Mouse (Mus musculus) lung, postnatal 4 days (tissue): ENCODE measurements at regions not wholly inside any gene's neighbourhood (a gene's known extent, or its start where the extent isn't known, plus 50 kb on each side); places are given as distances from the start of the nearest gene placed in this dataset.

Source experiments
- DNase-seq, 2 experiments: peaks; one replicate each; pipeline ENCODE4 v3.0.0; 2021

DNA sequence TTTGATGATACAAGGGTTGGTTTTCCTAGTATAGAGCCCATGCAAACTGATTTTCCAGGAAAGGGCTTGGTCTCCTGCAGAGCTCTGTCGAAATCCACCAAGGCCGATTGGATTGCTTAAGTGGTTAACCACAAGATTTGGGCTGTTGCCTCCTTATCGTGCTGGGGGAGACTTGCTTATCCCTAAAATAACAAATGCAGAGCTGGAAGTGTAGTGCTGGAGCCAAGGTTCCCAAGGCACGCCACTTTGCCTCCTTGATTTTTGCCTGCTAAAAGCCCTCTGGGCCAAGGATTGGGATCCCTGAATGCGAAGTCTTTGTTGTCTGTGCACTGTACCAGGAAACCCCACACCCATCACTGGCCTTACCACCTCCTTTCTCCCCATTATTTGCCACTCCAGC is 52.8 kb upstream of the Tmem178 start:
- DNase-seq, result peak; percentile 40 to 55

- DNase-seq, result no peak
These were observed 55.3 kb upstream of the Tmem178 start for GRCm38 (mm10) chr17:80889095-80889494.

GRCm38 (mm10) chr17:80887749-80888119 is 56.7 kb upstream of the Tmem178 start:
- DNase-seq, result no peak

- no peak for DNase-seq
These were observed 57.2 kb upstream of the Tmem178 start for GRCm38 (mm10) chr17:80887021-80887748.

GRCm38 (mm10) chr17:80886211-80886701 is 58.2 kb upstream of the Tmem178 start:
- DNase-seq, result no peak

GRCm38 (mm10) chr17:80885706-80886105 is 58.7 kb upstream of the Tmem178 start:
- DNase-seq, result no peak

DNA sequence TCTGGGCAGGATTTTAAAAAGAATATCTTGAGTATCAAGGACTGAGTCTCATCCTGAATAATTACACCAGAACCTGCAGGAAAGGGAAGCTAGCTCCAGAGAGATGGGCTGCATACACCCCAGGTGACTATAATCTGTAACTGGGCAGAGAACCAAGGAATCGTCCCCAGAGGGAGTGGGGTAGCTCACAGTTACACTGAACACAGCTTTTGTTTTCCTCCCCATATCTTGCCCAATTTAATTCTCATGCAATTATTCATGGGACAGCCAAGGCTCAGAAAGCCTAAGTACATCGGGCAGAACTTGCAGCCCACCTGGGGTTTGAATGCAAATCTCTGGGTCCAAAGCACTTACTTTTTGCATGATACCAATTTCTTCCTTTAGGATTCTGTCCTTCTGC is 59.5 kb upstream of the Tmem178 start:
- DNase-seq, result no peak

DNA sequence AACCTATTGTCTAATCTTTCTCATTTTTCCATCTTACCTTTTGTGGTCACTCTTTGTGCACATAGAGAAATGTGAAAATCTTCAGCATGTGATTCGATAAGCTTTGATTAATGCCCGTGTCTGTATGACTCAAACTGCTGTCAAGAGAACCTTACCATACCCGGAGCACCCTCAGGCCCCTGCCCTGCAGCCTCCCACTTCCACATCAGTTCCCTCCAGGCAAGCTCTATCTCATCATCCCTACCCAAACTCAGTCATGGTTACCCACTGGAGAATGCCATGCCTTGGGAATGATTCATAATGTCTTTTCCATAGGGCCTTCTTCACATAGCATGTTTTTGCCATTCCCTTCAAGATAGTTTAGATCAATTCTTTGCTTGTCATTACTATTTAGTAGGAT is 62.0 kb upstream of the Tmem178 start:
- no peak for DNase-seq

DNA sequence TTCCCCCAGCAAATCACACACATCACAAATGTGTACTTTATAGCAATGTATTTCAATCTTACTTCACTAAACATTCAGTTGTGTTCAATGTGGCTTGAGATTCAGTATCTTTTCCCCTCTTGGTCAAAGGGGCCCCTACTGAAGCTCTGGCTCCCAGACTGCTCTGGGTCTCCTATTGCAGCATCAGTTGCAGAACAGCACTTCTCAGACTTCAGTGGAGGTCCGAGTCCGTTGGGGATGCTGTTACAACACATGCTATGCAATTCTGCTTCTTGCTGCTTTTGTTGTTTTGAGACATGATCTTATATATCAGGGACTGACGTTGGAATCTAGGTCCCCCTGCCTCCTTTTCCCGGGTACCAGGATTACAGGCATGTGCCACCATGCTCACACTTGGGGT is 64.1 kb upstream of the Tmem178 start:
- no peak for DNase-seq

GRCm38 (mm10) chr17:80875352-80876044 is 68.9 kb upstream of the Tmem178 start:
- peak; percentile 53 to 59 for DNase-seq

DNA sequence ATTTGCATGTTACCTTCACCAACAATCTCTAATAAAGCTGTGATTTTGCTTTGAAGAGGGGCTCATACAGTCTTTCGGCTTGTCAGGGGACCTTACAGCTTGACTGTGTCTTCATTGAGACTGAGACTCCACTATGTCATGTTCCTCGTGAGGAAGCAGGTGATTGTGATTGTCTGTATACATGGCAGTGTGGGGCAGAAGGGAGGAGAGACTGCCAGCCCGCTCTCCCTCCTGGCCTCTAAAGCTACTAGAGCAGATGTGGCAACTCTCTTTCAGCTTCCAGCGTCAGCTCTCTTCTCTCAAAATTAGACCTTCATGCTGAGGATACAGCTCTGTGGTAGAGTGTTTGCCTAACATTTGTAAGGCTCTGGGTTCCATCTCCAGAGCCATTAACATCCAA is 73.5 kb upstream of the Tmem178 start:
- no peak for DNase-seq

DNA sequence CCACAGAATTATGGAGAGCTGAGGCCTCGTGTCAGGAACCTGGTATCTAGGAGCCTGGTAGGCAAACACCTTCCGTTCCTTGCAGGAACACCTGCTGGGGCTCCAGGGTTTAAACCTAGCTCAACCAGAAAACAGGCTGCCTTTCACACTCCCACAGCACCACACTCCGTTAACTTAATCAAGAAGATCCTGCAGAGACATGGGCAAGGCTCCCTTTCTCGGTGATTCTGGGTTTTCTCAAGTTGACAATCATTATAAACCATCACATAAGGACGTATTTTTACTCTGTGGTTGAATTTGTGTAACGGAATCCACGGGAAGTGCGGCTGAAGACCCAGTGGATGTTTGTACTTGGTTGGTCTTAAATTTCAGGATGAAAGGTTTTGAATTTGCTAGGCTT is 82.1 kb upstream of the Tmem178 start:
- DNase-seq, result no peak

- DNase-seq, result no peak
These were observed 97.2 kb upstream of the Tmem178 start for GRCm38 (mm10) chr17:80846996-80847810.

- no peak for DNase-seq
These were observed 99.1 kb upstream of the Tmem178 start for GRCm38 (mm10) chr17:80845349-80845748.

DNA sequence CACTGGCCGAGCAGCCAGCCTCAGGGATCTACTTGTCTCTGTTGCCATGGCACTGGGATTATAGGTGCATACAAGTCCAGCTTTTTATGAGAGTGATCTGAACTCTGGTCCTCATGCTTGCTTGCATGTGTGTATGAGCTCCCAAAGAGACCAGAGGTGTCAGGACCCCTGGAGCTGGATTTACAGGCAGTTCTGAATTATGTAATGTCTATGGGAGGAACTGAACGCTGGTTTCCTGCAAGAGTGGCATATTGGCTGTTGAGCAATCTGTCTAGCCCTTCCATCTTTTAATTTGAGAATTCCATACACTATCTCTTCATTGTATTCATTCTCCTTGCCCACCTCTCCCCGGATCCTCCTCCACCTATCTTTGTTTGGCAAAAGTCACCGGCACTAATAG is 102.5 kb upstream of the Tmem178 start:
- DNase-seq, result no peak

DNA sequence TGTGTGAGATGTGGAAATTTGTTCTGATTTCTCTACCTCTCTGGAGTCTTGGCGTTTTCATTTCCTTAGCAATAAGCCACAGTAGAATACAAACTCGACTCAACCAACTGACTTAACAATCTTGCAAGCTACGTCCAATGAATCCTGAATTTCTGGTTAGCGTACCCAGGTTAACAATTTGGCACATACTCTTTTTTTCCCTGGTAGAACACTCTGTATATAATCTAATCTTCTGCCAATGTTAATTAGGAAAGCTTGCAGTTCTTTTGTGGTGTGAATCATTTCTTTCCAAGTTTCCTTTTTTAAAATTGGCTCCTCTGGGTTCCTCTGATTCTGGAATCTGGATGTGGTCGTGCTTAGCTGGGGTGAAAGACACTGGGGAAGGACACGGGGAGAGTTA is 103.5 kb upstream of the Tmem178 start:
- no peak for DNase-seq

DNA sequence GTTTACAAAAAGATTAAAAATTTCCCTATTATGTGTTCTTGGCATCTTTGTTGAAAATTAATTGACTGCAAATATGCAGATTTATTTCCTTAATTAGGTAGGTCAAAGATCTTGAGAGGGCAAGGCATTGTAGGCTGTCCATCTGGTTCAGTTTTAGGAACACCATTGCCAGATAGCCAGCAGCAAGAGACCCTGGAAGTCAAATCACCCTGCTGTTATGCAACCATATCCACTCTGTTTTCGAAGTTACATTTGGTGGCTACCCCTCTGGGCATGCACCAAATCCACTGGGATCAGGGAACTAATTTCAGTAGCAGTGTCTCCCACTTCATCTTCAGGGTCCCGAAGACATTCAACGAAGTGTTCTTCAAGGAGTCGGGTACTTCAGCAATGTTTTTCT is 104.0 kb upstream of the Tmem178 start:
- no peak for DNase-seq

GRCm38 (mm10) chr17:80834701-80835100 is 106.4 kb upstream of the Map4k3 start:
- peak; percentile 18 to 51 for DNase-seq

GRCm38 (mm10) chr17:80834176-80834517 is 105.9 kb upstream of the Map4k3 start:
- DNase-seq, result no peak

DNA sequence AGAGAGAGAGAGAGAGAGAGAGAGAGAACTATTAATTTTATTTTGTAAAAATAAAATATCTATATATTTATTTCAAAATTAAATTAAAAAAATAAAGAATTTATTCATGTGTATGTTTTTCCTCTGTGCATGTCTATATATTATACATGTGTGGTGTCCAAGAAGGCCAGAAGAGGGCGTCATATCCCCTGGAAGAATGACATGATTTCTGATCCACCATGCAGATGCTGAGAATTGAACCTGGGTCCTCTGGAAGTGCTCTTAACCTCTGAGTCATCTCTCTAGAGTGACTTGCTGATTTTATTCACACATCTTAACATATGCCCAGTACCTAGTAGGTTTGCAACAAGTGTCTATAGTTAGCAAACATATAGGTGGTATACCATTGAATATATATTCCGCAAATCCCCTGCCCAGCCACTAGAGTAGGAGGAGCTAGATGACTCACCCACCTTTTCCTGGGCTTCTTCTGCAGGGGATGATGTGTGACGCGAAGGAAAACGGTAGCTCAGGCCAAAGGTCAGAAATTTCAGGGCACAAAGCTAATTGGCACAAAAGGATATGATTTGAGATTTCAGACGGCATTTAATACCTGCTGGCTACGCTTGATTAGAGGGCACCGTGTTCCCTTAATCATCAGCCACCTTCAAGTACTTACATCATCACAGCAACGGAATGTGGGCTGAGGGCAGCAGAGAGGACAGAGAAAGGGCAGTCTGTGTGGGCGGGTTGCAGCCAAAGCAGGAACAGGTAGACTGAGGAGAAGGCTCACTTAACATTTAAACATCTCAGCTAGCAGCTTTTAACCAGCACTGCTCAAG is 105.3 kb upstream of the Map4k3 start:
- peak; percentile 34 to 50 for DNase-seq

GRCm38 (mm10) chr17:80831686-80832085 is 103.4 kb upstream of the Map4k3 start:
- DNase-seq, result no peak

DNA sequence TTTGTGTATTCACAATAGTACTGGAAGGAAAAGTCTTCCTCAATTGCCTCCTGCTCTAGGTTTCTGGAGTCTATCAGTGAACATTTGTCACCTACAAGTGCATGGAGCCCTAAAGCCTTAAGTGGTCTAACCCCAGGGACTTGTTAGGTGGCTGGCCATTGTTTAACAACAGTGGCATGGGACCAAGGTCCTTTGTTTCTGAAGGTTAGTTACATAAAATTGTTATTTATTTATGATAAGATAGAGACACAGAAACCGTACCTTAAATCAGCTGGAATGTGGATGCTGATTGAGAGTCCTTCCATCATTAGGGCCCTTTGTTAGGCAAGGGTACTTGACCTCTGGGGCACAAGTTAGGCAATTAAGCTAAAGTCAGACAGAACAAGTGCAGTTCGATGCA is 99.6 kb upstream of the Map4k3 start:
- DNase-seq, result no peak

DNA sequence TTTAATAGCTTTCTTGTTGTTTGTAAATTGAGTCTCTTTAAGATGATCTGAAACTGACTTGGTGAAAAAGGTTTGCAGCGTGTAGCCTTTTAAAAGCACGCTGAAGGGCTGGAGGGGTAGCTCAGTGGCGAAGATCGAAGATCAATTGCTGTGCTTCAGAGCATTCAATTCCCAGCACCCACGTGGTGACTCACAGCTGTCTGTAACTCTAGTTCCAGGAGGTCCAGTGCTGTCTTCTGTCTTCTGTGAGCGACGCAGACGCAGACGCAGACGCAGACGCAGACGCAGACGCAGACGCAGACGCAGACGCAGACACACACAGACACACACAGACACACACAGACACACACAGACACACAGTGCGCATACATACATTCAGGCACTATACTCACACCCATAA is 99.1 kb upstream of the Map4k3 start:
- DNase-seq, result no peak
